Mouse (Mus musculus) heart, adult 8-10 months (tissue): Measurements from ENCODE around the gene Runx1. TPM values are rescaled to one million over a fixed set of nuclear protein-coding genes. Genes with fewer than 3 reads are reported as not detected.

ENCODE experiments used
- DNase-seq: peaks from one replicate; pipeline ENCODE4 v3.0.0; 2022; ENCODE audit warnings: low spot score
- total RNA-seq, 4 experiments: library from RNA; stranded (reverse); gene quantifications; 2 replicates each; pipeline ENCODE4 v1.2.4; 2022

The Runx1 gene
- total RNA-seq, 4 experiments from 2014 or later: 1.3 to 3.3 (median 1.7) TPM

DNA sequence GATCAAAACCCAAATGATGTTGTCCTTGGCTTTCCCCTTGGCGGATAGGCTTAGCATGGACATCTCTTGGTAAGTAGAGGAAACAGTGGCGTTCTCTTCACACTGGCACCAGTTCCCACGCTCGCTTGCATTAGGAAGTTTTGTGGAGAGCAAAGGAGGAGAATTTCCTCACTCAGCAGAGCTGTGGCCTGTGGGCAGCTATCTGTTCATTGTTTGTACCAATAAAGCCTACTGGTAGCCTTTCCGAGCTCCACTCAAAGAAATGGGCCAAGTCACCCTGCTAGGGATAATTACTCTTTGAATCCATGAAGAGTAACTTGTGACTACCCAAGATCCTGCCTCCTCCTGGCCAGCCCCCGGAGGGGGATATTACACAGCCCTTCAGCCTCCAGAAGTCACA lies 734 bp upstream of the Runx1 start:
- no peak for DNase-seq

- no peak for DNase-seq
Measured at GRCm38 (mm10) chr16:92825204-92825843, 625 bp downstream of the Runx1 start.

DNA sequence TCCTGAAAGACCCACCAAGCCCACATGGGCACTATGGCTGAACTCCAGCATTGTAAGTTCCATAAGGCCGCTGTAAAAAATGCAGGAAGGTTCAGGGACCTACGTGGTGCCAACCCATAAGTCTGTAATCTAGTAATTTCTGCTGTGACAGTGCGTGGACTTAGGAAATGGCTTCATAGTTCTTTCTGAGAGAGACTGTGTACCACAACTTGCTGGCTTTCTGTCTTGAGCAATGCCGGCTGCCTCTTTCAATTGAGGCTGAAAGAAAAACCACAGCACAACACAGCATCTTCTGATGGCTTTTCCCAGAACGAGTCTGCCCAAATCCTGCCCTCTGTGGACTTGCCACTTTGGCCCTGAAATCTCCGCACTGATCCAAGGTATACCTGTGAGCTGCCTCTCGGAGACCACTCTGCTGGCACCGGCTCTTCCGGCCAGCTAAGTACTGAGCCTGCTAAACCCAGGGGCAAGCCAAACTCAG lies 1.2 kb downstream of the Runx1 start:
- DNase-seq: no peak

DNA sequence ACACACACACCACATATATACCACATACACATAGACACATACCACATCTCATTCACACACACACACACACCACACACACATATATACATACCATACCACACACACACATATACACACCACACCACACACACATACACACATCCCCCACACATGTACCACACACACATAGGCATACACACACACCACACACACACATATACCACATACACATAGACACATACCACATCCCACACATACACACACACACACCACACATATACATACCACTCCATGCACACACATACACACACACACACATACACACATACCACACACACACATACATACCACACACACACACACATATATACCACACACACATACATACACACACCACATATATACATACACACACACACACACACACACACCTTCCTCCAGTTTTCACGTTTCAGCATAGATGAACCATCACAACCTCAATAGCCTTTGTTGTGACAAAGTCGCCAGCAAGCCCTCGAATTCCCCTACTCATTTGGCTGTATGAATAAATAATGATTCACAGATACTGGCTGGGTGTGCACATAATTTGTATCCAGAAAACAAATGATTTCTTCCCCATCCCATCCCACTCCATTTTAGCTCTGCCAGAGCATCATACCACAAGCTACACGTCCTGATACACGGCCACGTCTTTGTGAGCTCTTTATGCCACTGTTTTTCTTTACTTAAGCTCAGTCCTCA lies 1.8 kb downstream of the Runx1 start:
- DNase-seq: no peak

DNA sequence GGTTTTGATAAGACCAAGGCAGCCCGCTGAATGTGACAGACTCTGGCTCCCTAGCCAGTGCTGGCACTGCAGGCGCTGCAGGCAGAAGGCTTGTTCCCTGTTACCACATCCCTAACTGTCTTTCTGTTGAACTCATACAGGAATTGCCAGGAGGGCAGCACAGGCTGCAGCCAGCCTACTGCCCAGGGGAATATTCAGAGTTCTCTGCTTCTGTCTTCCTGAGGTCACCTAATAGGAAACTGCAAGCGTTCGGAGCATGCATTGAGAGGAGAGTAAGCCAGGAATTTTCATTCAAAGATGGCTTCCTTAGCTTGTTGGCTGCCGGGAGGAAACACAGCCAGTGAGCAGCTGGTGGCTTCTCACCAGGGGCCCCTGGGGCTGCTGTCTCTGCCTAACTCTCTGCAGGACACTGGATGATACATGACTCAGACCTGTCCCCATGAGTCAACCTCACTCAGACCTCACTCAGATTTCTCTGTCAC lies 2.5 kb downstream of the Runx1 start:
- DNase-seq: no peak

DNA sequence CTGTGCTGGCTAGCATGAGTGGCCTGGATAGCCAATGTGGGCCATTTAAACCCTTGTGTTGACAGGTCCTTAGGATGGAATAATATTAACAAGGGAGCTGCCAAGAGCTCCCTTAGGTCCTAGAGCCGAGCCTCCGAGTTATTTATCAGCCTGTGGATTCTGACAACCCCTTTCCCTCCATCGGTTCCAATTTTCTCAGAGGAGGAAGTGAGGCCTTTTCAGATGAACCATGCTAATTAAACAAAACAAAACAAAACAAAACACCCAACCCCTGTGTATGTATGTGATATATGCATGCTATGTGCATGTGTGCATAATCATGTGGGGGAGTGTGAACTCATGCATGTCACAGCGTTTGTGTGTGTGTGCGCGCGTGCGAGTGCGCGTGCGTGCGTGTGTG lies 3.3 kb downstream of the Runx1 start:
- no peak for DNase-seq

GRCm38 (mm10) chr16:92821938-92822629 lies 3.9 kb downstream of the Runx1 start:
- no peak for DNase-seq

- no peak for DNase-seq
Measured at GRCm38 (mm10) chr16:92821596-92821937, 4.4 kb downstream of the Runx1 start.

DNA sequence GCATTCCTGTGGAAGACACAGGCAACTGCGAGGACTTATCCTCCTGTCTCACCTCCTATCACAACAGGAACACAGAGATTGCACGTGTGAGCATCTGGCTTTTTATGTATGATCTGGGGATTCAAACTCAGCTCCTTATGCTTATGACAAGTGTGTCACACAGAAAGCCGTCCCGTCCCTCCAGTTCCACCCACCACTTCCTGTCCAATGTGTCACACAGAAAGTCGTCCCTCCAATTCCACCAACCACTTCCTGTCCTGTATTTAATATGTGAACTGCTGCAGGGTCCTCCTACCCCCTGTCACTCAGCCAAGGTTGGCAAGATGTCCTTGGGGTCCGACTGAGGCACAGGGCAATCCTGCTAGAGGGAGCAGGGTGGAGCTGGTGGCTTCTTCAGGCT lies 5.5 kb downstream of the Runx1 start:
- no peak for DNase-seq

DNA sequence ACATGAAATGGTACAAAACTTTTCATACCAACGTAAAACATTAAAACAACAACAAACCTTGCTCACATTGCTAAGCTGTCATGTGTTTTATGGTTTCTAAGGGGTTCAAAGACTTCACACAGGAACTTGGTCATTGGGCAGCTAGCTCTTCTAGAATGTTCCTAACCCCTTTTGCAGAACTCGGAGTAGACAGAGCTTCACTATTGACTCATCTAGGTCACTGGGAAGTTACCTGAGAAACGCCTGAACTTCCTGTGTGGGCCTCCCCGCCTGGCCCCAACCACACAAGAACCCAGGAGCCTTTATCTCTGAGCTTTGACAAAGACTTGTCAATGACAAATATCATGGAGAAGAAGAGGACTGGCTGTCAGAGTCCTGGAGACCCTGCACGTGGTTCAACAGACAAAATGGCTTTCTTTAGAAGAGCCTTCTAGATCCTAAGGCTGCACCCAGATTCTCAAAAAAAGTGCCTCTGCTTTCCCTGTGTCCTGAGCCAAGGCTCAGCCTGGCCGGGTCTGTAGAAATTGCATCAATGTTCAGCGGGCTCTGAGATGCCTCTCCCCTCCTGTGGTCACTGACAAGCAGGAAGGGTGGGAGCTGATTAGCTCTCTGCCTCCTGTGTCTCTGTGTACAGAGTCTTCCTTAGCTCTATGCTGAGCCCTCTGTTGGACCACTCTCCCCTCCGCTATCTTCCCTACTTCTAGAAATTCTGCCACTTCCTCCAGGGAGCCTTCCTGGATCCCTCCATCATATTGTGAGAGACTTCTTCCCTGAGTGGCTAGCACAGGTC lies 7.3 kb downstream of the Runx1 start:
- DNase-seq: no peak

DNA sequence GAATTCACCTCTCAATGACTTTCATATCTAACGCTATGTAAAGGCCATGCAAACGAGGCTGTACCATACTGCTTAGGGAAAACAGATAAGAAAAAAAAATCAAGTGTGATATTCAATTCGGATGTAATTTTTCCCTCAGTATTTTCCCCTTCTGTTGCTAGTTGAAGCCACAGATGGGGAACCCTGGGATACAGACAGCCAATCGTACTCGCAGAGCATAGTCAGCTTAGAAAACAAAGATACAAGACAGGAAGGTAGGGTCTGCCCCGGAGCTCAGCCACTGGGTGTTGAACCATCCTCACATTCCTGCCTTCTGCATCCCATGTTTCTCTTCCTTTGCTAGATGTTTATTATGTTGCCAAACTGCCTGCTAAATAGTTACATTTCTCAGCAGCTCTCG lies 9.9 kb downstream of the Runx1 start:
- no peak for DNase-seq

DNA sequence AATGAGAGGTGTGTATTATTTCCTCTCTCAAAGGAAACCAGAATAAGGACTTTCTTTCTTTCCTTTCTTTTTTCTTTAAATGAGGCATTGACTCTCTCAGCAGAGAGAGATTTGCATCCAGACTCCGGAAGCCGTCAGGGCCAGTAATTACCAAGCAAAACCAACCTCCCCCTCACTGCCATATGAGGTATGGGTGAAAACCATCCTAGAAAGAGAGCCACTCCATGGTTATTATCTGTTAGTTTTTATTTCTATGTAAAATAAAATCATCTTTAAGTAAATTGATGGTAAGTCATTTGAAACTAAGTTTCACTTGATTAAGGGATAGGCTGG lies 10.8 kb downstream of the Runx1 start:
- no peak for DNase-seq

- no peak for DNase-seq
Measured at GRCm38 (mm10) chr16:92814366-92815194, 11.4 kb downstream of the Runx1 start.

- no peak for DNase-seq
Measured at GRCm38 (mm10) chr16:92812405-92812804, 13.5 kb downstream of the Runx1 start.

DNA sequence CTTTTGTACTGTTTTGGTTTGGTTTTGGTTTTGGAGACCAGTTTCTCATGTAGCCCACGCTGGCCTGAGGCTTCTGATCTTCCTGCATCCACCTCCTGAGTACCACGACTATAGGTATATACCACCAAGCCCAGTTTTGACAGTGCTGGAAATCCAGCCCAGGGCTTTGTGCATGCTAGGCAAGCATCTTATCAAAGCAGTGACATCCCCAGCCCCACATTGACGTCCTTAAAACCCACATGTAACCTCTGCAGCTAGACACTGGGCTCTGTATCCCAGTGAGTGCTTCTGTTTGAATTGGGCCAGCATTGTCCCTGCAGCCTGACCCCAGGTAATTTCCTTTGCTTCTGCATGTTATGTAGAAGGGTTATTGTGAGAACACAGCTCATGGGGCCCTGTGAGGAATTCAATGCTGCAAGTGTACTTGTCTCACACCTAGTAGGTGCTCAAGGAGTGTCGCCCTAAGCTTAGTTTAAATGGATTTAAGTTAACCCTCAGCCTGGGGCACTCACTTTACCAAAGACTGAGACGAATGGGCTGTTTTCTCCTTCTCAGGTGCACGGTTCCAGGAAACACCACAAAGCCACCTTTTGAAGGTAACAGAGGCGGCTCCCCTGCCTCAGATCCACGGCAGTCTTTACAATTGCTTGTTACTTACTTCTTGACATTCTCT lies 15.2 kb downstream of the Runx1 start:
- DNase-seq: no peak

DNA sequence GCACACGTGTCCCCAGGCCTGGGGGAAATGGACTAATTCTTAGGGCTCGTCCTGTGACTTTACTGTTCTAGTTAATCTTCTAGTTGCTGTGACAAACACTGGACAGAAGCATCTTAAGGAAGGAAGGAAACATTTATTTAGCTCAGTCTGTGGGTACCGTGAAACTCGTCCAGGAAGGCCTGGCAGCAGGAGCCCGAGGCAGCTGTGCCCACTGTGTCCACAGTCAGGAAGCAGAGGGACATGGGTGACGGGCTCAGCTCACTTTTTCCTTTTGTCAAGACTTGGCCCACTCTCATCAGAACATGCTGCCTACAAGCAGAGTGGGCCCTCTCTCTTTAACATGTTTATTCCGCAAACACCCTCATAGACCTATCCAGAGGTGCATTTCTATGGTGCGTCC lies 18.2 kb downstream of the Runx1 start:
- no peak for DNase-seq

DNA sequence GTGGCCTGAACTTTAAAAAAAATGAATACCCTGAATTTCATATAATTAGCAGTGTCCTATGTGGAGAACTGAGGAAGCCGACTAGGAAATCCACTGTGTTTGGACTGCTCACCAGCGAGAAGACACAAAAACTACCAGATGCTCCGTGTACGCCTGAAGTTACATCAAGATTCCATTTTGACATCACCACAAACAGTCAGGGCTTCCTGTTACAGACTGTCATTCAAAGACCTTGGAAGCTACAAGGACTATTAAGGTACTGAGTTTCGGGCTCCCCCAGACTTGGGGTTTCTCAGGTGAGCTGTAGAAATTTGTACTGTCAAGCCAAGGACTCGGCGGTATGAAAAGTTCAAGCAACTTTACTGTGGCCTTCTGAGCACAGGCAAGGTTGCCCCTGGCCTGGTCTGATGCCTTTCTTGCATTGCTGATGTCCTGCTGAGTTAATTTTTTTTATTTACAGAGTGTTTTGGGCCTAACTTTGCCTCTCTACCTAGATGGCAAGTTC lies 22.8 kb downstream of the Runx1 start:
- DNase-seq: no peak

GRCm38 (mm10) chr16:92801567-92801966 lies 24.4 kb downstream of the Runx1 start:
- no peak for DNase-seq

GRCm38 (mm10) chr16:92800845-92801244 lies 25.1 kb downstream of the Runx1 start:
- no peak for DNase-seq

DNA sequence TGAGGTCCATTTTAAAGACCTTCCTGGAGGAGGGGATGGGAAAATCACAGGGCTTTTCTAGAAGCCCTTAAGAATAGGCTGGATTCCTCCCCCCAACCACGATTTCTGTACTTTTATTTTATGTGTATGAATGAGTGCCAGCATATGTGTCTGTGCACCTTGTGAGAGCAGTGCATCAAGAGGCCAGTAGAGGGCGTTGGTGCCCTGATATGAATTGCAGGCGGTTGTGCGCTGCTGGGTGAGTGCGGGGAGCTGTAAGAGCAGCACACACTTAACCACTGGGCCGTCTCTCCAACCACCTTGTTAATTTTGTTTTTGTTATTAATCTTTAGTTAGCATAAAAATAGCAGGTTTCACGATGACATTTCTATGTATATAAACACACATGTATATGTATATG lies 26.0 kb downstream of the Runx1 start:
- no peak for DNase-seq
